Mouse (Mus musculus) ES-Bruce4 (cell line): ENCODE measurements at regions not wholly inside any gene's neighbourhood (a gene's known extent, or its start where the extent isn't known, plus 50 kb on each side); places are given as distances from the start of the nearest gene placed in this dataset.

ENCODE experiments used
- CTCF ChIP-seq: IDR thresholded peaks from one replicate; pipeline ENCODE4 v1.8.1; 2011; ENCODE audit warnings: low read depth, low read length
- POLR2A ChIP-seq: IDR thresholded peaks from one replicate; pipeline ENCODE4 v1.8.1; 2011; ENCODE audit warnings: low read length; ENCODE audit not compliant: insufficient read depth

DNA sequence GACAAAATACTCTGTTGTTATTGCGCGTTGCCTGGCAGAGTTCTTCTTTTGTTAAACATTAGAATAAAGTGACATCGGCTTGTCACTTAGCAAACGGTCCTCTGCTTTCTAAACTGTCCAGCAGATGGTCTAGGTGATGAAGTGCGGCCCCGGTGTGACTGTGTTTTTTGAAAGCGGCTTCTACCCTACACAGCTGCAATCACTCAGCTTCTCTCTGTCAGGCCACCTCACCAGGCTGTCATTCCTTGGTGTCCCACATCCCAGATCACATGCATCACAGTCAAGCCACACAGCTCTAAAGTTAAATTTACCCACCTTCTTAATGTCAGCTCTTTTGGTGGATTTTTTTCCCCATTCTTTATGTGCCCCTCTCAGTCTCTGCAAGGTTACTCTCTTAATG lies 282.0 kb upstream of the Kif2a start:
- TF ChIP-seq CTCF (no peak), POLR2A (no peak)
